Mouse (Mus musculus) retina, postnatal 7 days (tissue): ENCODE measurements at regions not wholly inside any gene's neighbourhood (a gene's known extent, or its start where the extent isn't known, plus 50 kb on each side); places are given as distances from the start of the nearest gene placed in this dataset.
"Not testable (repeated sequence)": the region's sequence is repeated elsewhere in the genome, so short reads cannot be mapped to it uniquely, and the experiment has no call there.

Source experiments
- DNase-seq: peaks from one replicate; pipeline ENCODE4 v3.0.0-alpha.2; 2012; ENCODE audit warnings: low read depth, low spot score

DNA sequence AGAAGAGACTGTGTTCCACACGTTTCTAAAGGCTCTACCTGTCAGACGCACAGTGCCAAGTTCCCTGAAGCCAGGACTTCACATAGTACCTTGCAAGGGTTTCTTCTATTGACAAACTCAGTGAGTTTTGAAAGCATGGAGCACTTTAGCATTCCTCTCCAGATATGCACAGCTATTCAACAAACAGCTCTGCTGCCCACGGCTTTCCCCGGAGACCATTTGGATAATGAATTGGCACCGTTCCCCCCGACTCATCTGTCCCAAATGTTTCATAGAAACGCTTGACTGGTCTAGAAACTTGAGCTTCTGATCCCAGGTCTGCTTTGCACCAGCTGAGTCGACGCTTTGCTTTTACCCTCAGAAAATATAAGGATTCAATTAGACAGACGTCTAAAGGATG, 162.2 kb upstream of the St6galnac5 start:
- DNase-seq: no peak

DNA sequence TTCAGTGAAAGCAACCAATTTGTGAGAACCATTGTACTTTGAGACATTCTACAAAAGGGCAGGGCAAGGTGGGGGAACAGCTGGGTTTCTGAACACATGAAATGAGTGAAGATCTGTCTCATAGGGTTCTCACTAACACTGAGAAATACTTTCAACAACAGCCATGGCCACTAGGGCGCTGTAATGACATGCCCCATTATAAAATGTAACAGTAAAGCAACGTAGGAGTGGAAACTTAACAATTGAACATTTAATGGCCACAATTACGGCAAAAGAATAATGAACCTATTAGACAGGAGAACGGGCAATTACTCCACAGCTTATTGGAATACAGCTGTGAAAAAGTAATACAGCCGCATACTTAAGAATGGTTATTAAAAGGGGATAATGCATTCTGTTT, 158.9 kb upstream of the St6galnac5 start:
- DNase-seq: no peak

DNA sequence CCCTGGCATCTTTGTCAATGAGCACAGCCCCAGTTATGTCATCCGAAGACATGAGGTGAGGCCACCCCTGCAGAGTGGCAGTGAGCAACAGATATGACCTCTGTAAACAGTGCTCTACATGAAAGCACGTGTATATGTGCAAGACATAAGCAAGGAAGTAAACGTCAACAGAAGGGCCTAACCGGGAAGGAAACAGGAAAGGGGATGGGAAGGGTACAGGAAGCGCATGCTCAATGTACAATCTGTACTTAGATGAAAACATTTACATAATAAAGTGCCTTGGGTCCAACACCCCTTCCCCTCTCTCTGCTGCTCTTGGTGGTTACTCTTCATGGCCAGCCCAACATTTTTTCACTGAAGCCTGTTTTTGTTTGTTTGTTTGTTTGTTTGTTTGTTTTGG, 143.3 kb upstream of the St6galnac5 start:
- DNase-seq: no peak

DNA sequence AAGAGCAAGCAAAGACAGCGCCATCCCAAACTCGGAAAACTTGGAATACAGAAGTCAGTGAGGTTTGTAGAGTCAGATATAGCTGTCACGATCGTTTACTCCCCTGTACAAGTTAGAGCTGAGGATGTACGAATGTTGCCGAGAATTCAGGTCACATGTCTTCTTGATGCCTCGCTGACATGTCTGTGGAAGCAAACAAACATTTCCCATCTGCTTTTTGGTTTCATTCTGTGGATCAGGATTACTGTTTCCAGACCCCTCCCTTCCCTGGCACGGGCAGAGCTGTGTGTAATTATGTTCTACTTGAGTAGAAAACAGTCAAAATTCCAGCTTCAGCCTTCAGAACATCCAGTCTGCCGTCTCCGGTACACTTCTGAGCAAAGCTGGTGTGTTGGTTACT, 139.9 kb upstream of the St6galnac5 start:
- no peak for DNase-seq

DNA sequence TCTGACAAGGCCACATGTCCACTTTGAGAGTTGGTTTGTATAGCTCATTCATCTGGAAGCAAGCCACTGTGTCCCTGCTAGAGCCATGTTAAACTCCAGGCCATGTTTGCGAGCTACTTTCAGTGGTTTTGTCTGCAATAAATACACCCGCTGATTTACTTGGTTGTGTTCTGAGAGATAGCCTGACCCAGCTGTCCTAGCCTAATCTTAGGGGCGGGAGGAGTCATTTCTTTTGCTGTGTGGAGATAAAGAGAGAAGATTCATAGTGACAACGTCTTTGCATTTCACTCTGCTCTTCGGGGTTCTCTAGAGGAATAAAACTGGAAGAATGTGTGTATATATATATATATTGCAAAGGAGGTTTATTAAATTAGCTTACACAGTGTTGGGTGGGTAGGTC, 137.1 kb upstream of the St6galnac5 start:
- no peak for DNase-seq

DNA sequence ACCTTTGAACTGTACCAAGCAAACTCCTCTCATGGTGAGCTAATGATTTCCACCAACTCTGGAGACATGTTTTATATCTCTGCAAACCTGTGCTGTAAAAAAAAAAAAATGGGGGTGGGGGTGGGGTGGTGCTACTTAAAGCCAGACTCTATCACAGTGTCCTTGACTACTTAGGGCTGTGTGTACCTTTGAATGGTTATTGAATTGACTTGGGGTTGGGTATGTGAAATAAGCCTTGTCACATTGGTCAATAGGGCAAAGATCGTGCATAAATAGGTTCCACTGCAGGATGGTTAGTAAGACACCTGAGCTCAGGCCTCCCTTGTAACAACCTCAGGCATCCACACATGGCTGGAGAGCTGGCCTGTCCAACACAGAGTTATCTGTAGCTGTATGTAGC, 136.6 kb upstream of the St6galnac5 start:
- DNase-seq: no peak

DNA sequence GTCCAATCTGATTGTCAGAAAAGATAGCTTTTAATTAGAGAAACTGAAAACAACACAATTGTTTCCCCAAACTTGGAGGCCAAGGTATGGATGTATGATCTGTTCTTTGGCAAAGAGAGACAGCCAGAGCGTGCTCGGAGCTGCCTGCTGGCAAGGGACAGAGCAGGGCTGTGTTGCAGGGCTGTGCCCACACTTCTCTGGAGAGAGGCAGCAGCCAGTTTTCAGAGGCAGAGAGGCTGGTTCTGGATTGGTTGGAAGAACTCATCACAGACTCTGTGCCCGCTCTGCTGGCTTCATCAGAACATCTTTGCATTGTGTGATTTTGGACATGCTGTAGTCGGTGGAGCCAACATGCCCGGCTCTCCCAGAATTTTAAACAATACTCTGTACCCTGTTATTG, 123.5 kb upstream of the St6galnac5 start:
- DNase-seq: no peak

DNA sequence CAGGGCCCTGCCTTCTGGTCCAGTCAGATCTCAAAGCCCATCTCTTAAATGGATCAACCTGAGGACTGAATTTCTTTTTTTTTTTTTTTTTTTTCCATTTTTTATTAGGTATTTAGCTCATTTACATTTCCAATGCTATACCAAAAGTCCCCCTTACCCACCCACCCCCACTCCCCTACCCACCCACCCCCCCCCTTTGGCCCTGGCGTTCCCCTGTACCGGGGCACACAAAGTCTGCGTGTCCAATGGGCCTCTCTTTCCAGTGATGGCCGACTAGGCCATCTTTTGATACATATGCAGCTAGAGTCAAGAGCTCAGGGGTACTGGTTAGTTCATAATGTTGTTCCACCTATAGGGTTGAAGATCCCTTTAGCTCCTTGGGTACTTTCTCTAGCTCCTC, 108.5 kb upstream of the St6galnac5 start:
- not testable (repeated sequence) for DNase-seq

DNA sequence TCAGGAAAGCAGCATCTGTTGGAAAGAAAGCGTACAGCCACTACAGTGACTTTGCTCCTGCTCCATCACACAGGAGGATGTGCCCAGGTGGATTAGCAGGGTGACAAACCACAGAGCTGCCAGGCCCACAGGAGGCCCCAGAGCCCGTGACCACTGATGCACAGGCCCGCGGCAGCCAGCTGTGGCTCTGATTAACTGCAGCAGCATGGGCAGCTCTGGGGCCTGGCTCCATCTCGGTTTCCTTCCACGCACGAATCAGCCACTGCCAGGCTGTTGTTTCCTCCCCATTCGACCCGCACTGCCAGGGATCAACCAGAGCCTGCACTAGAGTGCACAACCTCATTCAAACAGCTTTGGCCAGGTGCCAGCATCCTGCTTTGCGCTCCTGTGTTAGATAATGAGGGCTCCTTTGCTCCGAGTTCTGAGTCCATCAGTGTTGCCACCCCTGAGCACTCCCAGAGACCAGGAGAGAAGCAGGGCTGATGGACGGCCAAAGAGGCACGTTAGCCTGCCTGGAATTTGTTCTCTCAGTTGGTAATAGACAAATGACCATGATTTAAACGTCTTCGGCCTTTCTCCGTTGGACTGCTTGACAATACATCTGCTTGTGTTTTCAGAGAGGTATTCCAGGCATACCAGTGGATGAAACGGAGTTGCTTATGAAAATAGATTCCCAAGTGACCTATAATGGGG, 103.2 kb upstream of the St6galnac5 start:
- DNase-seq: peak; percentile 56

DNA sequence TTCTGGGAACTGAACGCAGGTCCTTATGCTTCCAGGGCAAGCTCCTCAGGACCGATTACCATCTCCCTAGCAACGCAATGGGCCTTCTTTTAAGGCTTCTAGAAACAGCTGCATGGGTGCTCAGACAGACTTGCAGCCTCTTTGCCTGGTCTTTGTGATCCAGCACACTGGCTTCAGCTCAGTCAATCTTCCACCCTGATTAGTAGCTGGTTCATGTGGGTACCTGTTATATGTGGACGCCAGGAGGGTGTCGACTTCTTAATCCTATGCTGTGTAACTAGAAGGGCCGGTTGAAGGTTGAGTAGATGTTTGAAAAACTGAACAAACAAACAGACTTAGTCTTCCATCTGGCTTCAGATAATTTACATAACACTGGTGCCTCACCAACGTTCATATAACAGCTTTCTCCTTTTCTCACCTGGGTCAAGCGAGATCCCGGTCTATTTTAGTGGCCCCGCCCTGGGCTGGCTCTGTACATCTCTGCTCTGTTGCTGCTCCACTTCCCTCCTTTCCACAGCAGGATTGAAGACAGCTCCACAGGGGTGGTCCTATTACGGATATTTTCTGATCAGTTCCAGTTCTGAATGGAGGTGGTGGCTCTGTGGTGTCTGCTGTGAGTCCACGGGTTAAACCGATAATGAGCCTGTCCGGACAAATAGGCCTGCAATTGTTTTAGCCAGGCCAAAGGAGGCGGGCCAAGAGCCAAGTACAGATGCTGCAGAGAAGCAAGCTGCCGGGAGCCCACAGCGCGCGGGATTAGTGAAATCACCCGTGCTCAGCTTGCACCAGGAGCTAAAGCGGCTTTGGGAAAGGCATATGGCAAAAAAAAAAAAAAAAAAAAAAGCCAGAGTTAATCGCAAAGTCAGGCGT, 102.4 kb upstream of the St6galnac5 start:
- DNase-seq: peak; percentile 86

DNA sequence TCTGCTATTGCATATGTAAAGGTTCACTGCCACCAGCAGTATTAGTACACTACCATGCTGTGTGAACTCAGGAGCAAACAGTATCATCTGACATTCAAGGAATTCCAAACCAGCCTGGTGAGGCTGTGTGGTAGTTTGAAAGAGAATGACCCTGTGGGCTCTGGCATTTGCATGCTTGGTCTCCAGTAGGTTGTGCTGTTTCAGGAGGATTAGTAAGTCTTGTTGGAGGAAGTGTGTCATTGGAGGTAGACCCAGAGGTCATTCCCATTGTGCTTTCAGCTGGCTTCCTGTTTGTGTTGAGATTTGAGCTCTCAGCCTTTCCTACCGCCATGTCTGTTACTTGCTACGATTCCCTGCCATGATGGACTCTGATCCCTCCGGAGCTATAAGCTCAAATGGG, 98.3 kb upstream of the St6galnac5 start:
- no peak for DNase-seq

DNA sequence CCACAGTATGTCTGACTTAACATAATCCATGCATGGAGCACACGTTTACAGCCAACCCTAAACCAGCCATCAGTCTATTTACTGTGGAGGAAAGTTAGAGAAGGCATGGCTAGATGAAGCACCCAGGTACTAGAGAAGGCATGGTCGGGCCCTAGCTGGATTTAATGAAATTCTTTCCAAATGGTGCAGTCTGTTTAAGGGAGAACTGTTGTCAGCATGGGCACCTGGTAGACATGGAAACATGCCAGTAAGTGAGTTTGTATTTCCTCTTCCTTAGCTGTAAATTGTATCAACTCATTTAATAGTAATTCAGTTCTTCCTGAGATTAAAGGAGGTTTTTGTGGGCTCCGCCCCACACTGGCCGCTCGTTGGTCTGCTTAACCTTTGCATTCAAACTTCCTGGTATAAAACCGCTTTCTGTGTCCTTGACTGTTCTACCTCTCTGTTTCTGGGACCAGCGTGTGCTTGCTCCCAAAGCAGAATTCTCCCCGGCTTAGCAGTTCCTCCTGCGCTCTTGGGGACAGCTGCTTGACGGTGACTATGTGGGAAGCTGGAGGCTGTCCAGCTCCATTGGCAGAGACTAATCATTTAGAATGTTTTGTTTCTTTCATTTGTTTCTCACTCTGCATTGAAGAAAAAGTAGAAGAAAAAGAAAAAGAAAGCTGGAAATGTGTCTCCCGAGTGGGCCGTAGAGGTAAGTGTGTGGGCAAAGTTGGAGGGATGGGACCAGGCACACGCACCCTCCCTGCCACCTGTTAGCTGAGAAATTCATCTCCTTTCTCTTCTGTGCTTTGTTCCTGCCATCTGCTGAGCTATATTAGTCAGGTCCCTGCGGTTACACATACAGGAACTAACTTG, 96.0 kb upstream of the St6galnac5 start:
- no peak for DNase-seq

DNA sequence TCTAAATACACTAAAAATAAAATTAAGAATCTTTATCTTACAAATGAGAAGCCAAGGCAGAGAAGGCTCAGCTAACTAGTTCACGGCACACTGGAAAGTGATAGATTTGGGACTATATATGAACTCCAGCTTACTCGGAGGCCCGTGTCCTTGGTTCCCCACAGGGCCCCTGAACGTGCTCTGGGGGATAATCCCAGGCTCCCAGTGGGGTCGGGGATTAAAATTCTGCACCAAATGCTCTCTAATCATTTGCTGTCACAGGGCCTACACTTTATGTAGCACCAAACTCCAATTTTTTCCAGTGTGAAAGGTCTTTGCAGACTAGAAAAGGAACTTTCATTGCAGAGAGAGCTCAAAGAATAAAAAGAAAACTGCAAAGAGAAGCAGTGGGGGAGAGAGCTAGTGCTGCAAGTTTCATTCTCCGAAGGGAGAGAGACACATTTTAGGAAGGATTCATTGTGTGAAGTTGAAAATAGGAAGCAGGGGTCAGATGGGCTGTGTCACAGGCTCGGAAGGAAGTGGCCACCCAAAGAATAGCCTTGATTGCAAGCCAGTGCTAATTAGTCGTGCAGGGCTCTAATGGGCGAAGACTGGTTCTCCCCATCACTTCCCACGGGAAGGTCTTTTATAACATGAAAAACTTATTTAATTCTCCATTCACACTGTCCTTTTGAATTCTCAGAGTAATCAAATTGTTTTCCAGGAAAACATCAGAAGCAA, 90.3 kb upstream of the St6galnac5 start:
- no peak for DNase-seq

DNA sequence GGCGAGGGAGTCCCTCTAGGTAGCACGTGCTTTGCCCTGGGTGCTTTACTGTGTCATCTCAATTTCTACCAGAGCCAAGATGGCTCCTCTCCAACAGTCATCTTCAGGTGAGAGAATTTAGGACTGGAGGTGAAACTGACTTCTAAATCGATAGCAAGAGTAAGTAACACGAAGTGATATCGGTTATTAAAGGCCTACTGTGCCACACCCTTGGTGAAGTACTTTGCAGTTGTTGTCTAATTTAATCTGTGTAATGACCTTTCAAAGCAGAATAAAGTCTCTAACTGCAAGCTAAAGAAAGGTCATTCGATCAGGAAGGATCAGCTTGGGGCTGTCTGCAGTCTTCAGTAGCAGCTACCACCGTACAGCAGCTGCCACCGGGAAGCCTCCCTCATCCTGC, 89.5 kb upstream of the St6galnac5 start:
- no peak for DNase-seq

DNA sequence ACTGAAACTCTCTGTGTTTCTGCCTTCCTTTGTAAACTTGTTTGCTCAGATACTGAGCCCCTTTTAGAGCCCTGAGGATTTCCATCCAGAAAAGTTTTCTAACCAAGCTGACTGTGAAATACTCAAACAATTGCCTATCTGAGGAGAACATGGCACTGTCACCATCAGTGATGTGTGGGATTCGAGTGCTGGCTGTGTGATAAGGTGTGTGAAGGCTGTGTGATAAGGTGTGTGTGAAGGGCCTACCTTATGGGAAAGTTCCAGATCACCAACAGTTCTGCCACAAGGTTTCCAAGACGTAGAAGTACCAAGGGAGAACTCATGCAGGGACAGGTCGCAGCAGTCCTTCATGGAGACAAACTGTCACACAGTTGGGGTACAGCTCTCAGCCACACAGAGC, 89.1 kb upstream of the St6galnac5 start:
- DNase-seq: no peak

DNA sequence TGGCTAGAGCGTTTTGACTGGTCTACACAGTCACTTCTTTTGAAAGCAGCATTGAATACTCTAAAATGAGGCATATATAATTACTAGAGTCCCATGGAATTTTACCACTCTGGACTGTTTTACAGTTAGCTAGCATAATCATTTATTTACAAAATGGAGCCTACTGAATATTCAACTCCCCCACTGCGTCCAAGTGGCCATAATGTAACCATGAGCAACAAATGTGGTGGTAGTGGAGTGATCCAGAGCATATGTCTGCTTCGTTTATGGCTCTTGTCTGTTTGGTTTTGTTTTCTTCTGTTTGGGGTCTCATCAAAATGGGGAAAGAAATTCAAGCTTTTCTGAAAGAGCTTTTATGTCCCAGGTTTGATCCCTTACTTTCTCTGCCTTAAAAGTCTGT, 83.8 kb upstream of the St6galnac5 start:
- no peak for DNase-seq

DNA sequence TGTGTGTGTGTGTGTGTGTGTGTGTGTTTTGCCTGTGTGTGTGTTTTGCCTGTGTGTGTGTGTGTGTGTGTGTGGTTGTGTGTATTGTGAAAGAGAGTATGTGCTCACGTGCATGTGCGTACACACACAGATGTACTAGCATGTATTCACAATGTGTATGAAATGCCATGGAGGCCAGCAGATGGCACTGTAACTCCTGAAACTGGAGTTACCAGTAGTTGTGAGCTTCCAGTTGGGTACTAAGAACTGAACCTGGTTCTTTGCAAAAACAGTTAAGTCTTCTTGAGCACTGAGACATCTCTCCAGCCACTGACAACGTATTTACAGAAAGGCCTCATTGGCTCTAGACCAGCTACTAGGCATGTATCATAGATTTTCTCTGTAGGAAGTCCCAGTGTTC, 71.1 kb upstream of the St6galnac5 start:
- no peak for DNase-seq

DNA sequence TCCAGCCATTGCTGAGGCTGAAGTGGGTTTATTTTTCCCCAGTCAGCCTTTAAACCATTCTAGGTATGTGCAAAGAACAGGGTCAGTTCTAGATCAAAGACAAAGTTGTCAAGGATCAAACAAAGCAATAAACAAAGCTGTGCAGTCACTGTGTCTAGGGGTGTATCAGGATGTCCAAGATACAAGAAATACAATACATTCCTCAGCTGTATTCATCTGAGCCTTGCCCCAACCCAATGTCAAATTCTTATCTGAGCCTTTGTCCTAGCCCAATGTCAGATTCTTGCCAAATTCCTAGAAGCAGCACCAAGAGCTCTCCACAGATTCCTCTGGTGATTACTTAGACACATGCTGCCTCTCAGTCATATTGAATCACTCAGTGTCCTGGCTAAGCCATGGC, 69.5 kb upstream of the St6galnac5 start:
- no peak for DNase-seq

DNA sequence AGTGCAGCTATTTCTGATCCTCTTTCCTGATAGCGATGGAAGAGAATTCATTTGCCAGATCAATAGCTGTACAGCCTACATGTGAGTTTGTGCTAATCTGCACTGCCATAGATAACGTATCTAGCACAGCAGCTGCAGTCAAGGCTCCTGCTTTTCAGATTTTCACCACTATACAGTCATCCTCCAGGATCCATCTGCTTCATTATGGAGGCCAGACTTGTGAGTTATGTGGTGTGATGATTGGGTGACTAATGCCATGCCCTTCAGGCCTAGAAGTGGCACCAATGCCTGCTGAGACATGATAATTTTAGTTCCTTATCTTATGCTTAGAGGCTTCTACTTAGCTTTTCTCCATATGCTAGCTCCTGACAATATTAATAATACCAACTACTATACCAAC, 63.3 kb upstream of the St6galnac5 start:
- no peak for DNase-seq

DNA sequence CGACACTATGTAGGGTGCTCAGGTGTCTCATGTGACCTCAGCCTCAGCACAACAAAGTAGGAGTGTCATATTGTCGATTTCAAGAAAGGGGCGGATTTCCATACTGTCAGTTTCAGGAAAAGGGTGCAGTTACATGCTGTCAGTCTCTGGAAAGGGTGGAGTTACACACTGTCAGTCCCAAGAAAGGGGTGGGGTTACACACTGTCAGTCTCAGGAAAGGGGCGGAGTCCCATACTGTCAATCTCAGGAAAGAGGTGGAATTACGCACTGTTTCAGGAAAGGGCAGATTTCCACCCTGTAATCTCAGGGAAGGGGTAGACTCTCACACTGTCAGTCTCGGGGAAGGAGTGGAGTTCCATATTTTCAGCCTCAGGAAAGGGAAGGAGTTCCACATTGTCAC, 51.9 kb upstream of the St6galnac5 start:
- DNase-seq: no peak
